Mouse (Mus musculus) C2C12 (cell line): ENCODE measurements around the gene Sh3gl3.

ENCODE experiments used
- CEBPB ChIP-seq: IDR thresholded peaks from one replicate; pipeline ENCODE4 v1.6.1; 2011; ENCODE audit warnings: low read depth, mild to moderate bottlenecking, control low read depth, moderate library complexity
- CTCF ChIP-seq: IDR thresholded peaks from one replicate; pipeline ENCODE4 v1.5.1; 2011; ENCODE audit not compliant: control insufficient read depth, insufficient read depth, insufficient read length
- MAX ChIP-seq: IDR thresholded peaks from one replicate; pipeline ENCODE4 v1.6.1; 2011; ENCODE audit warnings: mild to moderate bottlenecking, control low read depth

GRCm38 (mm10) chr7:82234898-82235290, 61.3 kb downstream of the Sh3gl3 start:
- TF ChIP-seq CEBPB: no peak
- no peak for TF ChIP-seq CTCF
- TF ChIP-seq MAX: no peak
